Mouse (Mus musculus) cerebellum, adult 2 months (tissue): ENCODE results near the gene Hhat.

Experiments used
- CTCF ChIP-seq: fragments of 200-500 bp; IDR thresholded peaks from 2 replicates; pipeline ENCODE4 v1.5.1; 2011; ENCODE audit warnings: low read depth, mild to moderate bottlenecking, control low read depth, low read length, moderate library complexity, borderline replicate concordance; ENCODE audit not compliant: insufficient read depth
- POLR2A ChIP-seq: fragments of 200-500 bp; IDR thresholded peaks from 2 replicates; pipeline ENCODE4 v1.6.1; 2011; ENCODE audit warnings: low read length, control low read depth, borderline replicate concordance; ENCODE audit not compliant: insufficient read depth

GRCm38 (mm10) chr1:192742394-192743251 is 28.4 kb downstream of the Hhat start:
- TF ChIP-seq CTCF = no peak
- TF ChIP-seq POLR2A = no peak
